Mouse (Mus musculus) bone marrow, adult 2 months (tissue): ENCODE measurements around the gene Kat7.

Experiments
- CTCF ChIP-seq: fragments of 200-500 bp; IDR thresholded peaks from 2 replicates; pipeline ENCODE4 v1.5.1; 2011; ENCODE audit warnings: low read length, control low read depth; ENCODE audit not compliant: control insufficient read depth, insufficient read depth
- POLR2A ChIP-seq: fragments of 200-500 bp; IDR thresholded peaks from 2 replicates; pipeline ENCODE4 v1.6.1; 2011; ENCODE audit warnings: low read depth, mild to moderate bottlenecking, control low read depth, low read length, borderline replicate concordance; ENCODE audit not compliant: control insufficient read depth

- TF ChIP-seq CTCF: peak; percentile 70
- no peak for TF ChIP-seq POLR2A
Measured at GRCm38 (mm10) chr11:95258490-95258889, 51.6 kb downstream of the Kat7 start.
